Mouse (Mus musculus): ENCODE measurements at regions not wholly inside any gene's neighbourhood (a gene's known extent, or its start where the extent isn't known, plus 50 kb on each side); places are given as distances from the start of the nearest gene placed in this dataset.

GRCm38 (mm10) chr15:24513926-24514325, 899.6 kb downstream of the Basp1 start:
- Histone ChIP-seq H3K4me1 (replicated peaks) (no peaks in the 10 kb centered on the region), H3K4me2 (replicated peaks) (no peak overlapping the region), H3K4me3 (replicated peaks) (no peak overlapping the region), H3K27ac (no peak overlapping the region), H3K9me3 (no peaks in the 10 kb centered on the region), H3K9ac (replicated peaks) (no peak overlapping the region), H3K27me3 (no peaks in the 10 kb centered on the region), H3K36me3 (no peaks in the 10 kb centered on the region)
- no peak for ATAC-seq
- WGBS: 84% methylated on average over 9 of the region's 9 CpGs

- Histone ChIP-seq H3K4me1 (replicated peaks) (0 out of 2 replicates have a peak, but pooled peaks cover 9% of the 10 kb centered on the region), H3K36me3 (no peaks in the 10 kb centered on the region), H3K9me3 (no peaks in the 10 kb centered on the region), H3K4me2 (replicated peaks) (no peak overlapping the region), H3K27me3 (no peaks in the 10 kb centered on the region), H3K27ac (no peak overlapping the region), H3K4me3 (replicated peaks) (no peak overlapping the region), H3K9ac (replicated peaks) (no peak overlapping the region)
- 0 out of 2 replicates have a peak, but pooled peaks have one; percentile 55 for ATAC-seq
- 63% methylated on average over 9 of the region's 9 CpGs for WGBS
Observed at GRCm38 (mm10) chr15:24501907-24502559, 911.5 kb downstream of the Basp1 start.

- Histone ChIP-seq H3K27me3 (no peaks in the 10 kb centered on the region), H3K4me2 (replicated peaks) (no peak overlapping the region), H3K9ac (replicated peaks) (no peak overlapping the region), H3K27ac (no peak overlapping the region), H3K9me3 (no peaks in the 10 kb centered on the region), H3K4me1 (replicated peaks) (no peaks in the 10 kb centered on the region), H3K4me3 (replicated peaks) (no peak overlapping the region), H3K36me3 (no peaks in the 10 kb centered on the region)
- 81% methylated on average over 2 of the region's 2 CpGs for WGBS
- ATAC-seq: no peak
Observed at GRCm38 (mm10) chr15:24486235-24486634, 927.3 kb downstream of the Basp1 start.

GRCm38 (mm10) chr15:24468239-24468638, 945.3 kb downstream of the Basp1 start:
- no peak overlapping the region for H3K4me3 ChIP-seq (replicated peaks)

GRCm38 (mm10) chr15:24457726-24458125, 955.8 kb downstream of the Basp1 start:
- ATAC-seq: no peak
- H3K4me3 ChIP-seq (replicated peaks): no peak overlapping the region
- no peak overlapping the region for H3K4me2 ChIP-seq (replicated peaks)
- H3K9me3 ChIP-seq: no peaks in the 10 kb centered on the region
- WGBS: 97% methylated on average over 1 of the region's 1 CpGs
- no peaks in the 10 kb centered on the region for H3K27me3 ChIP-seq
- no peaks in the 10 kb centered on the region for H3K36me3 ChIP-seq
- no peaks in the 10 kb centered on the region for H3K4me1 ChIP-seq (replicated peaks)
- H3K9ac ChIP-seq (replicated peaks): no peak overlapping the region
- H3K27ac ChIP-seq: no peak overlapping the region

More at GRCm38 (mm10) chr15:24468239-24468638, 945.3 kb downstream of the Basp1 start:
- Histone ChIP-seq H3K9ac (replicated peaks) (no peak overlapping the region), H3K27ac (no peak overlapping the region), H3K4me1 (replicated peaks) (no peaks in the 10 kb centered on the region), H3K4me2 (replicated peaks) (no peak overlapping the region), H3K27me3 (no peaks in the 10 kb centered on the region), H3K9me3 (no peaks in the 10 kb centered on the region), H3K36me3 (no peaks in the 10 kb centered on the region)
- WGBS: 81% methylated on average over 1 of the region's 1 CpGs
- ATAC-seq: no peak

- no peaks in the 10 kb centered on the region for H3K27me3 ChIP-seq
- H3K36me3 ChIP-seq: no peaks in the 10 kb centered on the region
- H3K4me1 ChIP-seq (replicated peaks): no peaks in the 10 kb centered on the region
- no peak overlapping the region for H3K4me2 ChIP-seq (replicated peaks)
- H3K9me3 ChIP-seq: no peaks in the 10 kb centered on the region
- H3K9ac ChIP-seq (replicated peaks): no peak overlapping the region
- ATAC-seq: no peak
- no peak overlapping the region for H3K4me3 ChIP-seq (replicated peaks)
- 93% methylated on average over 1 of the region's 1 CpGs for WGBS
- no peak overlapping the region for H3K27ac ChIP-seq
Observed at GRCm38 (mm10) chr15:24433083-24433482, 980.5 kb downstream of the Basp1 start.

GRCm38 (mm10) chr15:24429154-24429553, 984.4 kb downstream of the Basp1 start:
- H3K9ac ChIP-seq (replicated peaks): no peak overlapping the region
- ATAC-seq: no peak
- H3K27ac ChIP-seq: no peak overlapping the region
- WGBS: 84% methylated on average over 5 of the region's 5 CpGs
- no peaks in the 10 kb centered on the region for H3K36me3 ChIP-seq
- no peak overlapping the region for H3K4me2 ChIP-seq (replicated peaks)
- no peaks in the 10 kb centered on the region for H3K27me3 ChIP-seq
- no peaks in the 10 kb centered on the region for H3K4me1 ChIP-seq (replicated peaks)
- no peaks in the 10 kb centered on the region for H3K9me3 ChIP-seq
- H3K4me3 ChIP-seq (replicated peaks): no peak overlapping the region

- Histone ChIP-seq H3K27ac (no peak overlapping the region), H3K9me3 (no peaks in the 10 kb centered on the region), H3K36me3 (no peaks in the 10 kb centered on the region), H3K4me3 (replicated peaks) (no peak overlapping the region), H3K4me1 (replicated peaks) (no peaks in the 10 kb centered on the region), H3K4me2 (replicated peaks) (no peak overlapping the region), H3K27me3 (no peaks in the 10 kb centered on the region), H3K9ac (replicated peaks) (no peak overlapping the region)
- WGBS: 69% methylated on average over 2 of the region's 2 CpGs
- ATAC-seq: peak; percentile 56; the same call in 1 of the 2 replicates
Observed at GRCm38 (mm10) chr15:24422333-24422942, 991.1 kb downstream of the Basp1 start.

- Histone ChIP-seq H3K27me3 (no peaks in the 10 kb centered on the region), H3K9ac (replicated peaks) (no peak overlapping the region), H3K4me2 (replicated peaks) (no peak overlapping the region), H3K4me3 (replicated peaks) (no peak overlapping the region), H3K9me3 (no peaks in the 10 kb centered on the region), H3K27ac (no peak overlapping the region), H3K4me1 (replicated peaks) (no peaks in the 10 kb centered on the region), H3K36me3 (no peaks in the 10 kb centered on the region)
- no peak for ATAC-seq
- 75% methylated on average over 1 of the region's 1 CpGs for WGBS
Observed at GRCm38 (mm10) chr15:24419736-24420135, 993.8 kb downstream of the Basp1 start.

- Histone ChIP-seq H3K9ac (replicated peaks) (no peak overlapping the region), H3K36me3 (no peaks in the 10 kb centered on the region), H3K27me3 (no peaks in the 10 kb centered on the region), H3K4me2 (replicated peaks) (no peak overlapping the region), H3K4me1 (replicated peaks) (no peaks in the 10 kb centered on the region), H3K4me3 (replicated peaks) (no peak overlapping the region), H3K9me3 (no peaks in the 10 kb centered on the region), H3K27ac (no peak overlapping the region)
- 98% methylated on average over 1 of the region's 1 CpGs for WGBS
- no peak for ATAC-seq
Observed at GRCm38 (mm10) chr15:24419186-24419585, 994.4 kb downstream of the Basp1 start.

- Histone ChIP-seq H3K27ac (no peak overlapping the region), H3K36me3 (no peaks in the 10 kb centered on the region), H3K9me3 (no peaks in the 10 kb centered on the region), H3K4me3 (replicated peaks) (no peak overlapping the region), H3K9ac (replicated peaks) (no peak overlapping the region), H3K4me1 (replicated peaks) (no peaks in the 10 kb centered on the region), H3K4me2 (replicated peaks) (no peak overlapping the region), H3K27me3 (no peaks in the 10 kb centered on the region)
- 68% methylated on average over 3 of the region's 3 CpGs for WGBS
- ATAC-seq: 0 out of 2 replicates have a peak, but pooled peaks have one; percentile 40
Observed at GRCm38 (mm10) chr15:24407691-24408090, 1005.9 kb downstream of the Basp1 start.

- no peaks in the 10 kb centered on the region for H3K27me3 ChIP-seq
- no peak overlapping the region for H3K4me3 ChIP-seq (replicated peaks)
- H3K36me3 ChIP-seq: no peaks in the 10 kb centered on the region
- H3K9ac ChIP-seq (replicated peaks): no peak overlapping the region
- 51% methylated on average over 1 of the region's 1 CpGs for WGBS
- ATAC-seq: no peak
- H3K4me1 ChIP-seq (replicated peaks): no peaks in the 10 kb centered on the region
- H3K27ac ChIP-seq: no peak overlapping the region
- H3K4me2 ChIP-seq (replicated peaks): no peak overlapping the region
- no peaks in the 10 kb centered on the region for H3K9me3 ChIP-seq
Observed at GRCm38 (mm10) chr15:24405305-24405704, 1008.3 kb downstream of the Basp1 start.

All from midbrain, embryonic 13.5 days (tissue).